Mouse (Mus musculus): ENCODE measurements around the gene Pgd. TPM values are rescaled to one million over a fixed set of nuclear protein-coding genes. Genes with fewer than 3 reads are reported as not detected.

The Pgd gene
- 76.2 TPM for polyA plus RNA-seq (2014; fragmentation: Illumina TruSeq; extraction: RNeasy Lipid Tissue Mini Kit (QIAGEN cat#74804); ENCODE audit: insufficient read depth, low read depth, low replicate concordance)

DNA sequence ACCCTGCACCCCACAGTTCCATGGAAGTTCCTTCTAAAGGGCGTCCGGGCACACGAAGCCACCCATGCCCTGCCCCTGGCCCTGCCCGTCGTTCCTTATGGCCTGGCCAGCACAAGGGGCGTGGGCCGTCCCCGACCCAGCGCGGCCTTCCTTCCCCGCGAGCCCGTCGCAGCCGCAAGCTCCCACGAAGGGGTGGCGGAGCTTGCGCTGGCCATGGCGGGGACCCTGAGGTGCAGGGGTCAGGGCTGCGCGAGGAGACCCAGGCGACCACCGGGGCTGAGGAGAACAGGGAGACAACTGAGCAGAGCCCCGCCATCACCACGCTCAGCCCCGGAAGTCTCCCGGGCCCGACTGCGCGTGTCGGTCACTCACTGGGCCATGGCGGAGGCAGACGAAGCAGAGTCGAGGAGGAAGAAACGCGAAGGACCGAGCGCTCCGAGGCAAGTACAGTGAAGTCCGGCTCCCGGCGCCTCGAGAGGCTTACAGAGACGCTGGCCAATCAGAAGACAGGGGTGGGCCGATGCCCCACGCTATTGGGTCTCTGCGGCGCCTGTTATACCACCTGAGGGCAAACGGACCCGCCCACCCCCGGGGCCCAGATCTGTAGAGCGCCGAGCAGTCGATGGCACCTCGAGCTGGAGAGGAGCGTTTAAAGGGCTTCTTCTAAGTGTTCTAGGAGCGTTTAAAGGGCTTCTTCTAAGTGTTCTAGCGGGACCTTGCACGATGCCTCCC is at the start of gene Pgd:
Pgd (minus strand) TSS at position 557 of the 732 bp plus-strand sequence.

DNA sequence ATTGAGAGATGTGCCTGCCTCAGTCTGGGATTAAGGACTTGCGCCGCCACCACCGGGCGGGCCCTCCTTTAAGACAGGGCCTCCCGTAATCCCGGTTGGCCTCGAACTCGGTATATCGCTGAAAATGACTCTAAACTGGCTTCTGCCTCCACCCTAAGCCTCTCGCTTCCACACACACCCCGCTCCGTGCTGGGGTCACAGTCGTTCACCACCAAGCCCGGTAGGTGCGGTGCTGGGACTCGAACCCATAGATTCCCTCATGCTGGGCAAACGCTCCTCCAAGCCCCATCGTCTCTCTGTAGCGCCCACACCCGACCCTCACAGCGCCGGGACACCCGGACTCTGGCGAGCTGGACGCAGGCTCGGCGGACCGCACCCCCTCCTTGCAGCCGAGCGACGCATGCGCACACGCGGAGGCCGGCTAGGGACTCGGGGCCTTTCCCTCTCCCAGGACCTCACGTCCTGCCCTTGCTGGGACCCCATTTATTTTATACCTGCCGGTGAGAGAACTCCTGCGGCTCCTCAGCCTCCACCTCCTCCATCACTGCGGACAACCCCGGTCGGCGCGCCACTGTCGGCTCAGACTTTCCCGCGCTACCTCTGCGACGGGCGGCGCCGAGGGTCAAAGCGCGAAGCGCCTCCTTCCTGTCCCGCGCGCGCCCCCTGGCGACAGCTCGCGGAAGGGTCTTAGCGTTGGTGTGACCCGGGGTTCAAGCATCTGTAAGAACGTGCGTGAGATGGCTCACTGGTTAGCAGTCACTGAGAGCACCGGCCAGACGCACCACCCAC is 29.4 kb downstream of the Pgd start, which contains the start of gene Cenps:
Cenps (minus strand) TSS at position 648 of the 789 bp plus-strand sequence.

DNA sequence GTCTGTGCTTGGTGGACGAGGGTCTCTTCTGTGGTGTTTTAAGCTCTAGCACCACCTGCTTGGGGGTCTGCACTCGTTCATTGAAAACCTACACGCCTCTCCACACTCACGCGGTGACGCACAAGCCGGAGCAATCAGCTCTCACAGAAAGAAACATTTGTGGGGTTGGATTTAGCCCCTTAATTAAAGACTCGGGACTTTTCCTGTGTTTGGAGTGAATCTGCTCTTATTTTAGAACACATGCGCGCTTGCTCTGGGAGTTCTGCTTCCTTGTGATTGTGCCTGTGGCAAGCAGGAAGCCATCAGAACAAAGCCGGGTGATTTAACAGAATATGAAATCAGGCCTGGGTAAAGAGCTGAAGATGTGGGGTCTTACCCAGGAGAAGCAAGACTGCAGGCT is 39.9 kb downstream of the Pgd start, which contains the start of gene Cort:
Cort (minus strand) TSS at position 101 of the 400 bp plus-strand sequence.

DNA sequence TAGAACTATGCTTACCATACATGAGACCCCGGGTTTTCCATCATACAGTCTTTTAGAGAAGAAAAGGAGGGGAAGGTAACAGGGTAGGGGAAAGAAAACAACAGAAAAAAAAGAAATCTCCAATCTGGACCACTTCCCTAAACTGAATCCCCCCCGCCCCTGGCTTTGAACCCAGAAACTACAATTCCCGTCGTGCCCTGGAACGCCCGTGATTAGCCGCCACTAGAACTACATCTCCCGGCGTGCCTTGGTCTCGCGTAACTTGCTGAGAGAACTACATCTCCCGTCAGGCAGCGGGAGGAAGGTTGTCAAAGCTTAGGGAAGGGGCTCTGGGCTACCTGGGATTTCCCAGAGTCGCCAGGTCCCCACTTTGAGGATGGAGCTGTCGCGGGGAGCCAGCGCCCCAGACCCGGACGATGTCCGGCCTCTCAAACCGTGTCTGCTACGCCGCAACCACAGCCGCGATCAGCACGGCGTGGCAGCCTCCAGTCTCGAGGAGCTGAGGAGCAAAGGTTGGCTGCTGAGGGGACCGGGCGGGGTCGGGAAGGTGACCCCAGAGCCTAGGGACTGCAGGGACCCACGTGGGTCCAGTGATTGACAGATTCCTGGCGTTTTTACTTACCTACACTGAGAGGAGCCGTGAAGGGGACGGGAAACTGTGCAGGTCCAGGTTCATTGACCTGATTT is 62.6 kb downstream of the Pgd start, which contains the start of gene Dffa:
Dffa (plus strand) TSS at position 272 of the 687 bp plus-strand sequence.

Other genes with a start within 250 kb of the Pgd start
- 23.7 TPM for gene Pex14, start 66.9 kb downstream of the Pgd start, polyA plus RNA-seq (2014; fragmentation: Illumina TruSeq; extraction: RNeasy Lipid Tissue Mini Kit (QIAGEN cat#74804); ENCODE audit: insufficient read depth, low read depth, low replicate concordance)
- 10.8 TPM for gene Dffa, start 62.6 kb downstream of the Pgd start, polyA plus RNA-seq (2014; fragmentation: Illumina TruSeq; extraction: RNeasy Lipid Tissue Mini Kit (QIAGEN cat#74804); ENCODE audit: insufficient read depth, low read depth, low replicate concordance)
- not detected for gene Cort, start 40.0 kb downstream of the Pgd start, polyA plus RNA-seq (2014; fragmentation: Illumina TruSeq; extraction: RNeasy Lipid Tissue Mini Kit (QIAGEN cat#74804); ENCODE audit: insufficient read depth, low read depth, low replicate concordance)
- 2.0 TPM for gene Cenps, start 29.1 kb downstream of the Pgd start, polyA plus RNA-seq (2014; fragmentation: Illumina TruSeq; extraction: RNeasy Lipid Tissue Mini Kit (QIAGEN cat#74804); ENCODE audit: insufficient read depth, low read depth, low replicate concordance)
- 14.1 TPM for gene Kif1b, start 140.9 kb upstream of the Pgd start, polyA plus RNA-seq (2014; fragmentation: Illumina TruSeq; extraction: RNeasy Lipid Tissue Mini Kit (QIAGEN cat#74804); ENCODE audit: insufficient read depth, low read depth, low replicate concordance)

Data from lung, adult 10 weeks (tissue).